Mouse (Mus musculus): Measurements from ENCODE around the gene Adh6a.
"Not testable (repeated sequence)": the region's sequence is repeated elsewhere in the genome, so short reads cannot be mapped to it uniquely, and the experiment has no call there.

Gene Adh6a

GRCm38 (mm10) chr3:138325001-138325400 lies 11.9 kb downstream of the Adh6a start:
- in situ Hi-C loops (cut with MboI) = no loop called here

DNA sequence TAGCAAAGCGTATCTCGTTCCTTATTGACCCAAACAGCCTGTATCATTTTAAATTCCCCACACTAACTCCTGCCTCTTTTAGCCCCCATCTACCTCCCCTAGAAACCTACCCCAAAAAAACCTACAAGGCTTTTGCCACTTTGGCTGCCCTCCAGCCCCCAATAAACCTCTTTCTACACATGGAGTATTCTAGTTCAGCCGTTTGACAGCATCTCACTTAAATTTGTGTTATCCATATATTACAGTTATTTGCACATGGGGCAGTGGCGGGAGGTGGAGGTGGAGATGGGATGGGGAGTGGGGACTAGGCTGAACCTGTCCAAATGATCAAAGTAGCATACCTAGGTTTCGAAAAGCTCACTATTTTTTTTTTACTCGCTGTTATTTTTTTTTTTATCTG lies 12.4 kb downstream of the Adh6a start:
- in situ Hi-C loops (cut with MboI) = no loop called here

DNA sequence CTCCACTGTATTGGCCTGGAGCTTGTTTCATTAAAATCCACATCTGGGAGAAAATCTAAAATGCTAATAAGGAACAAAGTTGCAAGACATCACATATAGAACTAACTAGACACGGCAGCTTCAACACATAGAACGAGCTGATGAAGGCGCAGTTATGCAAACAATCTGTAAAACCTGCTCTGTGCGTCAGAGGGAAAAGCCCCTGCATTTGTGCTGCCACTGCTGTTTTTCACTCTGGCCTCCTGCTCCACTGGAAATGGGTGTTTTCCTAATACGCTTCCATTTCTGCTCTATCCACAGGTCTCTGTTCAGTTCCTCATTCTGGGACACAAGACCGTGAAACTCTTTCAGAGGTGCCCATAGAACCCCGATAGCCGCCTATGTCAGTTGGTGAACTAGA lies 20.8 kb downstream of the Adh6a start:
- in situ Hi-C loops (cut with MboI) = no loop called here

- in situ Hi-C loops (cut with MboI) = no loop called here
Observed at GRCm38 (mm10) chr3:138334320-138334719, 21.2 kb downstream of the Adh6a start.

- in situ Hi-C loops (cut with MboI) = no loop called here
Observed at GRCm38 (mm10) chr3:138335566-138335965, 22.5 kb downstream of the Adh6a start.

GRCm38 (mm10) chr3:138336104-138336754 lies 23.1 kb downstream of the Adh6a start:
- in situ Hi-C loops (cut with MboI) = no loop called here

GRCm38 (mm10) chr3:138341471-138341870 lies 28.4 kb downstream of the Adh6a start, which contains the start of gene Adh6b:
TSS of gene Adh6b (plus strand) at chr3:138341775.
- in situ Hi-C loops (cut with MboI) = no loop called here

GRCm38 (mm10) chr3:138347041-138347440 lies 34.0 kb downstream of the Adh6a start:
- in situ Hi-C loops (cut with MboI) = no loop called here

GRCm38 (mm10) chr3:138352012-138352809 lies 39.1 kb downstream of the Adh6a start:
- in situ Hi-C loops (cut with MboI) = no loop called here

DNA sequence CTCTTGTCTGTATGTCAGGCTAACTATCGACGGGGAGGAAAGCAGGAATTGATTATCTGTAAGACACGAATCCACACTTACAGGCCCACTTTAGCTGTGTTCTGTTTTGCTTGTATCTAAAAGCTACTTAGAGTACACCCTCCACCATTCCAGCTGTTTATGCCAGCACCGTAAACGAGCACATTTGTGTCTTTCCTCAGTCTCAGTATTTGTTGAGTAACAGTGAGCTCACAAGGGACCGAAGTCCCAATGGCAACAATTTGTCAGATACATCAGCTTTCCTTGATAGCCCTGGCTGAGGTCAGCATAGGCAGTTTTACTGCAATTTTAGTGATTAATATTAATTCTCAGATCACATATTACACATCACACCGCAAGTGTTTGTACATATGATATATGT lies 45.8 kb downstream of the Adh6a start:
- in situ Hi-C loops (cut with MboI) = no loop called here

- in situ Hi-C loops (cut with MboI) = no loop called here
Observed at GRCm38 (mm10) chr3:138360721-138361120, 47.6 kb downstream of the Adh6a start.

- in situ Hi-C loops (cut with MboI) = no loop called here
Observed at GRCm38 (mm10) chr3:138362920-138363319, 49.8 kb downstream of the Adh6a start.

DNA sequence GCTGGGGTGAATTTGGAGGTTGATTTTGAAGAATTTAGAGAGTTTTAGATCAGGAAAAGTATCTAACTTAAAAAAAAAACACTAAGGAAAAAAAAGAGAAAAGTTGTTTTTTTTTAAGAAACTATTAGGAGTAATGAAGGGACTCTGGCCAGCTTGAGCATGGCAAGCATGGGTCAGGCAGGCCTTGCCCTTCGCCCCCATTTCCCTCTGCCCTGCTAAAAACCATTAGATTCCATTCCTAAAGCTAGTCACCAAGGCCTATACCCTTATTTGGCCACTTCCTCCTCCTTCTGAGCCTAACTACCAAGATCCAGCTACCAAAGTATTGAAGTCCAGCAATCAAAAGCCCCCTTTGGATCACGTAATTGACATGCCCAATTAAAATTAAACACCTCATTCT lies 53.1 kb downstream of the Adh6a start:
- in situ Hi-C loops (cut with MboI) = no loop called here

DNA sequence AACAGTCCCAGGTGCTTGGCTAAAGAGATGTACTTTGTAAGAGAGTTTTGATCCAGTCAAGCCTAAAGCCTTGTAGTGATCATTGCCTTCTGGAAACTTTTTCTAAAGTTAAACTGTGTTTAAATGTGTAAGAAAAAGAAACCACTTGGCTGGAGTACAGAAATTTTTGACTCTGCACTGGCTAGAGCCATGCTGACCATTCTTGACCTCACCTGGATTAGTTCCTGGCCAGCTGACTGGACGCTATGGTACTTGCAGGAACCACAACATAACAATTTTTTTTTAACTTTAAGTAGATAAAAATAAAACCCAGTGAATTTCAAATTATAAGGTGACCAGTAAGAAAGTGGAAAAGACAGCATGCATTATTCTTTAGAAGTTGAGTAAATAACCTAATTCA lies 56.5 kb downstream of the Adh6a start:
- in situ Hi-C loops (cut with MboI) = no loop called here

GRCm38 (mm10) chr3:138370289-138370688 lies 57.2 kb downstream of the Adh6a start:
- in situ Hi-C loops (cut with MboI) = not testable (repeated sequence)

- in situ Hi-C loops (cut with MboI) = no loop called here
Observed at GRCm38 (mm10) chr3:138373920-138374319, 60.8 kb downstream of the Adh6a start.

DNA sequence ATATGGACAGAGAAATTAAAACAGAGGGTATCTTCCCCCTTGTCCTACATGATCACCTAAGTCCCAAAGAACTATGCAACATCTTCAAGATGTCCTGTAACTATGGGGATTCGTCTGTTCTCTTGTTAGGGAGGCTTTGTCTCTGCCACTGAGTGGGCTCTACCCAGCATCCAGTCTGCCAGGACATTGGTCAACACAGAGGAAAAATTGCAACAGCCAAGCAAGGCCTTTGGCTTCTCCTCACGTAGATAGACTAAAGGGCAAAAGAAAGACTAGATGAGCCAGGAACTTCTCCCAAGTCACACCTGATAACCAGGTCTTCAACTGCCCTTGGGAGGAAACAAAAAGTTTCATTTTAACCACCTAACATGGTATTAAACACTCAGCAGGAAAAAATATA lies 62.1 kb downstream of the Adh6a start:
- in situ Hi-C loops (cut with MboI) = no loop called here

Data from mature B cell (primary cell).